In genomic region chr4:116877729-116878321, GRCm38 (mm10) we compare ENCODE assay signal across 8 mouse cellular contexts. TPM values are rescaled to one million over a fixed set of nuclear protein-coding genes. Genes with fewer than 3 reads are reported as not detected.
A peak's percentile ranks its signal among the peaks of the same experiment; 100 is the strongest.
DNase-seq lines count a peak whose midpoint lies in the region; ATAC-seq lines count a peak whose summit lies in the region.

No protein-coding gene starts in this region.

- H3K4me3 ChIP-seq in embryonic facial prominence, embryonic 15.5 days (replicated peaks), result peak overlapping the region; percentile 76
- H3K4me3 ChIP-seq in midbrain, embryonic 11.5 days (ENCODE audit: low read depth, low read length), result peak overlapping the region; percentile 92
- peak overlapping the region; percentile 82 for H3K4me3 ChIP-seq in stomach, embryonic 14.5 days (ENCODE audit: low read depth, low read length)

- H3K27me3 ChIP-seq in embryonic facial prominence, embryonic 15.5 days, result peaks cover 19% of the 10 kb centered on the region
- H3K27me3 ChIP-seq in midbrain, embryonic 11.5 days (ENCODE audit: control insufficient read depth, insufficient read depth, low read length), result no peaks in the 10 kb centered on the region
- 0 out of 2 replicates have a peak, but pooled peaks cover 3% of the 10 kb centered on the region for H3K27me3 ChIP-seq in stomach, embryonic 14.5 days (ENCODE audit: control insufficient read depth, insufficient read depth, low read length)

- WGBS in embryonic facial prominence, embryonic 15.5 days, result under 1% methylated on average over 34 of the region's 57 CpGs
- WGBS in midbrain, embryonic 11.5 days, result under 1% methylated on average over 47 of the region's 57 CpGs
- whole genome bisulfite sequencing in stomach, embryonic 14.5 days, result under 1% methylated on average over 54 of the region's 57 CpGs

- peak; percentile 15 for DNase-seq in gastrocnemius, postnatal 10 days
- no peak for DNase-seq in gastrocnemius, adult 18-20 months (ENCODE audit: low spot score)
- DNase-seq in adrenal gland, postnatal 10 days, result peak; percentile 58
- peak; percentile 27 for DNase-seq in heart, postnatal 4 days
- DNase-seq in layer of hippocampus, postnatal 36 days, result peak; percentile 26 to 69
- peak; percentile 95 for DNase-seq in midbrain, embryonic 11.5 days (ENCODE audit: low spot score, missing footprints)

- H3K4me1 ChIP-seq in embryonic facial prominence, embryonic 15.5 days, result peaks cover 11% of the 10 kb centered on the region; the same call in 1 of the 2 replicates
- H3K4me1 ChIP-seq in midbrain, embryonic 11.5 days (ENCODE audit: control insufficient read depth, insufficient read depth, low read length), result no peaks in the 10 kb centered on the region; the same call in 1 of the 2 replicates
- H3K4me1 ChIP-seq in stomach, embryonic 14.5 days (ENCODE audit: control insufficient read depth, insufficient read depth, low read length), result peaks cover 3% of the 10 kb centered on the region

- no peak overlapping the region for H3K27ac ChIP-seq in embryonic facial prominence, embryonic 15.5 days (replicated peaks)
- peak overlapping the region; percentile 98 for H3K27ac ChIP-seq in midbrain, embryonic 11.5 days (ENCODE audit: low read depth, low read length)
- peak overlapping the region; percentile 67; the same call in 1 of the 2 replicates for H3K27ac ChIP-seq in stomach, embryonic 14.5 days (ENCODE audit: low read length)

- no peak for ATAC-seq in embryonic facial prominence, embryonic 15.5 days (ENCODE audit: insufficient number of reproducible peaks, low FRiP score, low TSS enrichment, low read depth)
- ATAC-seq in midbrain, embryonic 11.5 days (ENCODE audit: low FRiP score), result peak; percentile 17
- no peak for ATAC-seq in stomach, embryonic 14.5 days (ENCODE audit: insufficient number of reproducible peaks, insufficient read depth, low FRiP score, low read depth)

- H3K9ac ChIP-seq in embryonic facial prominence, embryonic 15.5 days, result peak overlapping the region; percentile 40
- H3K9ac ChIP-seq in midbrain, embryonic 11.5 days (ENCODE audit: low read length), result peak overlapping the region; percentile 97
- H3K9ac ChIP-seq in stomach, embryonic 14.5 days (replicated peaks; ENCODE audit: low read depth, low read length), result peak overlapping the region; percentile 53

- peak overlapping the region; percentile 98 for H3K4me2 ChIP-seq in embryonic facial prominence, embryonic 15.5 days (replicated peaks)
- H3K4me2 ChIP-seq in midbrain, embryonic 11.5 days, result peak overlapping the region; percentile 71
- peak overlapping the region; percentile 94 for H3K4me2 ChIP-seq in stomach, embryonic 14.5 days (replicated peaks; ENCODE audit: low read depth, low read length)

- H3K36me3 ChIP-seq in embryonic facial prominence, embryonic 15.5 days, result no peaks in the 10 kb centered on the region
- no peaks in the 10 kb centered on the region for H3K36me3 ChIP-seq in midbrain, embryonic 11.5 days (ENCODE audit: control insufficient read depth, insufficient read depth, low read length)
- no peaks in the 10 kb centered on the region for H3K36me3 ChIP-seq in stomach, embryonic 14.5 days (ENCODE audit: control insufficient read depth, insufficient read depth, low read length)

- H3K9me3 ChIP-seq in embryonic facial prominence, embryonic 15.5 days (replicated peaks), result no peaks in the 10 kb centered on the region
- no peaks in the 10 kb centered on the region for H3K9me3 ChIP-seq in midbrain, embryonic 11.5 days (ENCODE audit: control insufficient read depth, low read length)
- no peaks in the 10 kb centered on the region for H3K9me3 ChIP-seq in stomach, embryonic 14.5 days (ENCODE audit: control insufficient read depth, low read depth, low read length)

RNA-seq across cellular contexts. Expression of gene Zswim5, which starts 0.6 kb away (rescaled TPM):
- total RNA-seq in gastrocnemius, postnatal 10 days (2021), result under 1 TPM; 0.35 to 0.47 TPM
- total RNA-seq in gastrocnemius, adult 18-20 months (2021), result under 1 TPM; 0.07 to 0.19 TPM
- total RNA-seq in adrenal gland, postnatal 10 days (2021), result 1 to 10 TPM; 3.0 to 3.2 TPM
- 0.35 and 0.45 TPM in 2 replicates for polyA plus RNA-seq in embryonic facial prominence, embryonic 15.5 days (2015; fragmentation: Nextera tagmentation; extraction: Ambion mirVana)
- 1 to 10 TPM; 2.1 to 2.4 TPM for total RNA-seq in heart, postnatal 4 days (2021)
- total RNA-seq in layer of hippocampus, postnatal 36 days (2021), result 10 to 100 TPM; 17.6 to 18.5 TPM
- 8.7 and 10.1 TPM in 2 replicates for polyA plus RNA-seq in midbrain, embryonic 11.5 days (2014; fragmentation: Nextera tagmentation; extraction: Ambion mirVana)
- polyA plus RNA-seq in stomach, embryonic 14.5 days (2014; fragmentation: Nextera tagmentation; extraction: Ambion mirVana), result 0.49 and 0.69 TPM in 2 replicates

RNA-seq across cellular contexts. Expression of gene Hpdl, which starts 56.3 kb away (rescaled TPM):
- total RNA-seq in gastrocnemius, postnatal 10 days (2021), result 1 to 10 TPM; 1.5 to 2.3 TPM
- total RNA-seq in gastrocnemius, adult 18-20 months (2021), result 1 to 10 TPM; 1.1 to 1.6 TPM
- 1 to 10 TPM; 5.2 to 9.2 TPM for total RNA-seq in adrenal gland, postnatal 10 days (2021)
- 0.47 and 0.89 TPM in 2 replicates for polyA plus RNA-seq in embryonic facial prominence, embryonic 15.5 days (2015; fragmentation: Nextera tagmentation; extraction: Ambion mirVana)
- total RNA-seq in heart, postnatal 4 days (2021), result 1 to 10 TPM; 1.3 to 2.2 TPM
- 1 to 10 TPM; 4.9 to 5.2 TPM for total RNA-seq in layer of hippocampus, postnatal 36 days (2021)
- polyA plus RNA-seq in midbrain, embryonic 11.5 days (2014; fragmentation: Nextera tagmentation; extraction: Ambion mirVana), result 0.51 and 0.81 TPM in 2 replicates
- 0.22 and 1.2 TPM in 2 replicates for polyA plus RNA-seq in stomach, embryonic 14.5 days (2014; fragmentation: Nextera tagmentation; extraction: Ambion mirVana)

Comparison
In these comparisons a context has a peak if more than half of its experiments do, and no peak if none do; other contexts are left out.
1. H3K9ac ChIP-seq: peak in every context shown above with its lines; median percentile 97 in midbrain, embryonic 11.5 days; 53 in stomach, embryonic 14.5 days; 40 in embryonic facial prominence, embryonic 15.5 days.
2. RNA of gene Zswim5, which starts 0.6 kb away (total RNA-seq): 17.6 to 18.5 TPM in layer of hippocampus, postnatal 36 days; 3.0 to 3.2 TPM in adrenal gland, postnatal 10 days, 2.1 to 2.4 TPM in heart, postnatal 4 days, 0.35 to 0.47 TPM in gastrocnemius, postnatal 10 days and 0.07 to 0.19 TPM in gastrocnemius, adult 18-20 months; every median in the first group is over 4 times any median in the second.
3. Peak in every context shown above with its lines, with median percentiles within 50 percentile points of each other: H3K4me2 ChIP-seq and H3K4me3 ChIP-seq.